ENCODE assay signal across 27 mouse cellular contexts in the genomic region with DNA sequence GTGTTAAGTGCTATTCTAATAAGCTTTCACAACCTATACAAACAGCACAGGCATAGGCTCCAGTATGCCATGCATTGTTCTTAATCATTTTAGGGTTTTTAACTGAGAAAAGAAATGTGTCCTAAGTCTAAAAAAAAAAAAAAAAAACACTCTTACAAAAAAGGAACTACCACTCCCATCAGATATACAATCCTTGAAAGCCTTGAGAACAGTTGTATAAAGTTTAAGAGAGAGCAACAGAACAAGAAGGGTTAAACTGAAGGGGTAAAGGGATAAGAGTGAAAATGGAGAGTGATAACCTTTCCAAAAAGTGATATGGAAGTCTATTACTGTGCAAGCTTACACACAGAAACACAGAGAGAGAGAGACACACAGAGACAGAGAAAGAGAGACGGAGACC.
"Had no signal": no experiment of that assay in that cellular context is flagged by ENCODE, and none has a peak within 500 bp of the region (broad histone marks: within the 10 kb centered on the region; RNA-seq: fewer than 3 reads in every experiment).

No protein-coding gene starts in this region.

- ATAC-seq: forebrain, embryonic 13.5 days; forebrain, embryonic 14.5 days; forebrain, embryonic 15.5 days; forebrain, embryonic 16.5 days; forebrain, postnatal 0 days had no signal

- H3K27me3 ChIP-seq: embryonic facial prominence, embryonic 12.5 days; embryonic facial prominence, embryonic 13.5 days; embryonic facial prominence, embryonic 15.5 days; forebrain, embryonic 12.5 days; forebrain, embryonic 13.5 days; forebrain, embryonic 15.5 days had no signal

- H3K4me3 ChIP-seq: embryonic facial prominence, embryonic 10.5 days; embryonic facial prominence, embryonic 12.5 days; embryonic facial prominence, embryonic 13.5 days; embryonic facial prominence, embryonic 15.5 days; erythroblast, embryonic 14.5 days; forebrain, embryonic 10.5 days; forebrain, embryonic 12.5 days; forebrain, embryonic 13.5 days; forebrain, embryonic 15.5 days; gastrocnemius, adult 2 months; heart, adult 2 months; heart, embryonic 10.5 days had no signal

- H3K36me3 ChIP-seq: embryonic facial prominence, embryonic 12.5 days; embryonic facial prominence, embryonic 13.5 days; embryonic facial prominence, embryonic 15.5 days; forebrain, embryonic 15.5 days; heart, embryonic 10.5 days had no signal

- H3K9me3 ChIP-seq: embryonic facial prominence, embryonic 10.5 days; embryonic facial prominence, embryonic 12.5 days; embryonic facial prominence, embryonic 13.5 days; embryonic facial prominence, embryonic 15.5 days; forebrain, embryonic 10.5 days; forebrain, embryonic 12.5 days; forebrain, embryonic 13.5 days; forebrain, embryonic 15.5 days; heart, embryonic 10.5 days had no signal

- H3K27ac ChIP-seq: embryonic facial prominence, embryonic 10.5 days; embryonic facial prominence, embryonic 12.5 days; embryonic facial prominence, embryonic 13.5 days; embryonic facial prominence, embryonic 15.5 days; forebrain, embryonic 10.5 days; forebrain, embryonic 12.5 days; forebrain, embryonic 13.5 days; forebrain, embryonic 15.5 days; gastrocnemius, adult 2 months; heart, adult 2 months; heart, embryonic 10.5 days had no signal

- H3K9ac ChIP-seq: embryonic facial prominence, embryonic 12.5 days; embryonic facial prominence, embryonic 13.5 days; embryonic facial prominence, embryonic 15.5 days; forebrain, embryonic 12.5 days; forebrain, embryonic 13.5 days; forebrain, embryonic 15.5 days; forebrain, postnatal 0 days had no signal

- H3K4me2 ChIP-seq: embryonic facial prominence, embryonic 12.5 days; embryonic facial prominence, embryonic 13.5 days; embryonic facial prominence, embryonic 15.5 days; forebrain, embryonic 12.5 days; forebrain, embryonic 13.5 days; forebrain, embryonic 15.5 days; heart, embryonic 11.5 days had no signal

- DNase-seq: cerebellum, postnatal 10 days; cerebellum, postnatal 14 days; cerebellum, postnatal 25 days; cerebellum, postnatal 36 days; embryo, embryonic 11 days; forebrain, postnatal 0 days; gastrocnemius, adult 2 months; gastrocnemius, postnatal 10 days; gastrocnemius, postnatal 14 days; gastrocnemius, postnatal 25 days; gastrocnemius, postnatal 36 days; heart, adult 11 months; heart, adult 18-20 months; heart, adult 2 months had no signal

- H3K4me1 ChIP-seq: embryonic facial prominence, embryonic 12.5 days had no signal
